Mouse (Mus musculus) neutrophil, adult 59 days (primary cell): ENCODE results near the gene Krtap19-9b. TPM values are rescaled to one million over a fixed set of nuclear protein-coding genes. Genes with fewer than 3 reads are reported as not detected.

Experiments used
- total RNA-seq, 2 experiments: library from RNA; stranded (reverse); gene quantifications; 1 replicate in 1 of 2; 2 replicates in 1 of 2; pipeline ENCODE4 v1.2.4; 2023

Krtap19-9b gene
- not detected for total RNA-seq

DNA sequence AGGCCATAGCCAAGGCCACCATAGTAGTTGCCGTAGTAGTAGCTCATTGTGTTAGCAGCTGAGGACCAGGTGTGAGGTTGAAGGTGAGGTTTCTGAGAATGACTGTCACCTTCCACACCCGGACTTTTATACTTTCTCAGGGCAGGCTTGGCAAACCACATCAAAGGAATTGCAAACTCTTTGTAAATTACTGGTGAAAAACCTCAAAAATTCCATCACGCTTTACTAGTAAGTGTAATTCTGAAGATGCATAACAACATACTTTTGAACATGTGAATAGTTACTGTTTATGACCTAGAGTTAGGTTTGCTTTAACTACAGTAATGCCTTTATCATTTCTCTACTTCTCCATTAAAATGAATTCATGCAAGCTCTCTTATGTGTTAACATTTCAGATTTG lies at the start of gene Krtap19-9b:
TSS of gene Krtap19-9b (minus strand) at position 101 of the 400 bp plus-strand sequence.

DNA sequence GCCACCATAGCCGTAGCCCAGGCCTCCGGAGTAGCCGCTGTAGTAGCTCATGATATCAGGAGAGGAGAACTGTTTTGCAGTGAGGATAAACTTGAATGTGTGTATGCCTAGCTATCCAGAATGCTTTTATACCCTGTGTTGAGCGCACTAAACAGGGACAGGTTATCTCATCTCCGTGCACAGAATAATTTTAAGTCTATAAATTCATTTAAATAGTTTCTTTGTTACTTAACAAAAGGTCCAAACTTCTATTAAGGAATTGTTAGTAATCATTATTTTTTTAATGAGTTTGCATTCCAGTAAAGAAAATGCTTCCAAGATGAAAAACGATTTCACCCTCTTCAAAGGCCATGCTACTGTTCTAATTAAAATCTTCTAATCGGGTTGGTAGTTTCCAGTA lies 30.7 kb upstream of the Krtap19-9b start, which contains the start of gene Krtap16-3:
TSS of gene Krtap16-3 (minus strand) at position 101 of the 400 bp plus-strand sequence.

DNA sequence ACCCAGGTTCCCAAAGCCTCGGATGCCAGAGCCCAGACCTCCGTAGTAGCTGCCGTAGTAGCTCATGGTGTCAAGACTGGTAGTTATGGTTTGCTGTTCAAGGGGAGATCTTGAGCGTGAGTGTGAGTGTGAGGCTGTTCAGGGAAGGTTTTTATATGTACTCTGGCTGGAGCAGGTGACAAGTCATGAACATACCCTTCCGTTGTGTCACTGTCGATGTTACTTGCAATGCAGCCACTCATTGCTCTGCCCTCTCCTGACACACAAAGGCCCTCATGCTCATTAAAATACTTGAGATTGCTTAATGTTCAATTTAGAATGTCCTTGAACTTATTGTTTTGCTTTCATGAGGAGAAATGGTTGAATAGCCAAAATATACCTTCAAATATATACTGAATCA lies 35.7 kb downstream of the Krtap19-9b start, which contains the start of gene Krtap19-5:
TSS of gene Krtap19-5 (minus strand) at position 101 of the 400 bp plus-strand sequence.

DNA sequence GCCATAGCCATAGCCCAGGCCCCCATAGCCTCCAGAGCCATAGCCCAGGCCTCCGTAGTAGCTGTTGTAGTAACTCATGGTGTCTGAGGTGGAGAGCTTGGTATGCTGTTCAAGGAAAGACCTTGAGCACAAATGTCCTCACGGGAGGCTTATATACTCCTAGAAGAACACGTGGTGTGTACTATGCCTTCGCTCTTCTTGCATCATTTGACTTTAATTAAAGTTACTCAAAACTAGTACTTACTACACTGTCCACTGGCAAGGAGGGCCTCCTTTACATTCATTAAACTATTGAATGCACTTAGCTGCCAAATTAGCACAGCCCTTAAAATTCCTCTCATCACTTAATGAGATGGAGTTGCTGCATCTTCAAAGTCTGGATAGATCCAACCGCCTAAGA lies 47.1 kb downstream of the Krtap19-9b start, which contains the start of gene Krtap19-4:
TSS of gene Krtap19-4 (minus strand) at position 101 of the 400 bp plus-strand sequence.

Other genes with a start within 250 kb of the Krtap19-9b start
- gene 2310061N02Rik, start 224.3 kb downstream of the Krtap19-9b start, total RNA-seq: not detected
- gene Krtap13-1, start 203.4 kb downstream of the Krtap19-9b start, total RNA-seq: not detected
- gene Krtap13, start 180.6 kb downstream of the Krtap19-9b start, total RNA-seq: not detected
- gene 2310034C09Rik, start 173.4 kb downstream of the Krtap19-9b start, total RNA-seq: not detected
- not detected for gene 2310057N15Rik, start 158.1 kb downstream of the Krtap19-9b start, total RNA-seq
- gene Gm5965, start 154.4 kb downstream of the Krtap19-9b start, total RNA-seq: not detected
- not detected for gene Gm20741, start 120.0 kb downstream of the Krtap19-9b start, total RNA-seq
- gene Krtap15, start 112.0 kb downstream of the Krtap19-9b start, total RNA-seq: not detected
- not detected for gene Krtap14, start 106.1 kb downstream of the Krtap19-9b start, total RNA-seq
- not detected for gene Krtap19-1, start 62.9 kb downstream of the Krtap19-9b start, total RNA-seq
- not detected for gene Krtap19-2, start 58.0 kb downstream of the Krtap19-9b start, total RNA-seq
- gene Krtap19-3, start 54.2 kb downstream of the Krtap19-9b start, total RNA-seq: not detected
- not detected for gene Krtap19-4, start 47.2 kb downstream of the Krtap19-9b start, total RNA-seq
- not detected for gene Krtap19-5, start 35.8 kb downstream of the Krtap19-9b start, total RNA-seq
- not detected for gene Krtap16-3, start 30.6 kb upstream of the Krtap19-9b start, total RNA-seq
- gene Krtap22-2, start 78.5 kb upstream of the Krtap19-9b start, total RNA-seq: not detected
- gene Gm10229, start 83.0 kb upstream of the Krtap19-9b start, total RNA-seq: not detected
- not detected for gene Krtap6-1, start 99.4 kb upstream of the Krtap19-9b start, total RNA-seq
- gene Gm10228, start 109.2 kb upstream of the Krtap19-9b start, total RNA-seq: not detected
- not detected for gene Krtap6-5, start 115.6 kb upstream of the Krtap19-9b start, total RNA-seq
- gene 1110025L11Rik, start 131.7 kb upstream of the Krtap19-9b start, total RNA-seq: not detected
- gene Krtap6-3, start 151.8 kb upstream of the Krtap19-9b start, total RNA-seq: not detected
- gene Gm6358, start 208.6 kb upstream of the Krtap19-9b start, total RNA-seq: not detected
- gene Gm10061, start 218.8 kb upstream of the Krtap19-9b start, total RNA-seq: not detected
- gene Gm9789, start 225.7 kb upstream of the Krtap19-9b start, total RNA-seq: not detected
- gene Gm7735, start 237.2 kb upstream of the Krtap19-9b start, total RNA-seq: not detected
- gene 1110057P08Rik, start 242.5 kb upstream of the Krtap19-9b start, total RNA-seq: not detected